Mouse (Mus musculus) neutrophil, adult 5-6 weeks (primary cell): Measurements from ENCODE around the gene Stkld1. TPM values are rescaled to one million over a fixed set of nuclear protein-coding genes. Genes with fewer than 3 reads are reported as not detected.
A peak's percentile ranks its signal among the peaks of the same experiment; 100 is the strongest.

ENCODE experiments used
- ATAC-seq: fragments of 151-379, 151-347 bp; 2 replicates; pipeline ENCODE4 v1.8.0; 2017; ENCODE audit warnings: mild to moderate bottlenecking, moderate TSS enrichment; ENCODE audit not compliant: insufficient number of reproducible peaks, poor library complexity, low FRiP score, severe bottlenecking; ENCODE audit errors: extremely low read depth
- total RNA-seq: library from RNA; stranded (forward); fragments of 200-1000 nt; gene quantifications from 2 replicates; pipeline ENCODE4 v1.2.3, GENCODE M21; 2017

The Stkld1 gene
- total RNA-seq, 1 experiment from 2014 or later, result not detected

- no peak for ATAC-seq
Observed at GRCm38 (mm10) chr2:26954735-26955395, 21.0 kb downstream of the Stkld1 start.

DNA sequence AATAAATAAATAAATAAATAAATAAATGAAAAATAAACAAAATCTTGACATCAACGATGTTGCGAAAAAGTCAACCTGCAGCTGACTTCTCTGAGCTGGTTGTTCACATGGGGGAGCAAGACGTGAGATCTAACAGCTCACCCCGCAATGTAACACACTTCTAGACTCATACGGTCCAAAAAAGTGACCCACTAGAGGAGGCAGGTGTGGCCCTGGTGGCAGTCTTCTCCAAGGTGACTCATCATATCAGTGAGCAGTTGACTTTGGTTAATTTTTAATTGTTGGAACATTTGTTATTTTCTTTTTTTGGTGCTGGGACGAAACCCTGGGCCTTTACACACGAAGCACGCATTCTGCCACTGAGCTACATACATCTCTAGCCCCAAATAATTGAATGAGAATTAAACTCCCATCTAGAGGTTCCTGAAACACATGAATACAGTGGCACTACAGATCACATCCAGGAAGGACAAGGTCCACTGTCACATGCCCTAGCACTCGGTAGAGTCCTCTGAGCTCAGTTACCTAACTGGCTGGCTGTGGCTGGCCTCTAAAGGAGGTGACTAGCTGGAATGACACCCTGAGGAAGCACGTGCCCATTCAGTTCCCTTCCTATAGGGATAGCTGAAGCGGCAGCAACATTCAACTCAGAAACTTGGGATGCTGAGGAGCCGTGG, 23.1 kb downstream of the Stkld1 start:
- ATAC-seq, result no peak

DNA sequence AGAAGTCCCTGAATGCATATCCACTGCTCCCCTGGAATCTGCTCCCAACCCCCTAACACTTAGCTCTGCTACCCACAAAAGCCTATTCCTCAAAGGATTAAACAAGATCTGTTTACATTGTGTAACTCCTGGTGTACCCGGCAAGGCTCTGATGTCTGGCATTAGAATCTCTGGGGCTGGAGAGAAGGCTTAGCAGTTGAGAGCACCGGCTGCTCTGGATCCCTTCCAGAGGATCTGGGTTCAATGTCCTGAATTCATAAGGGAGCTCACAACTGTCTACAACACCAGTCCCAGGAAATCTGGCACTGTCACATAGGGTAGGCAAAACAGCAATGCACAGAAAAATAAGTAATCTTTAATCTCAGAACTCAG, 23.6 kb downstream of the Stkld1 start:
- no peak for ATAC-seq

- ATAC-seq, result no peak
Observed at GRCm38 (mm10) chr2:26960756-26961155, 26.9 kb downstream of the Stkld1 start.

- peak; percentile 92 for ATAC-seq
Observed at GRCm38 (mm10) chr2:26963923-26964723, 30.3 kb downstream of the Stkld1 start, which contains the start of gene Rexo4. TSS of gene Rexo4 (minus strand) at chr2:26964386.

DNA sequence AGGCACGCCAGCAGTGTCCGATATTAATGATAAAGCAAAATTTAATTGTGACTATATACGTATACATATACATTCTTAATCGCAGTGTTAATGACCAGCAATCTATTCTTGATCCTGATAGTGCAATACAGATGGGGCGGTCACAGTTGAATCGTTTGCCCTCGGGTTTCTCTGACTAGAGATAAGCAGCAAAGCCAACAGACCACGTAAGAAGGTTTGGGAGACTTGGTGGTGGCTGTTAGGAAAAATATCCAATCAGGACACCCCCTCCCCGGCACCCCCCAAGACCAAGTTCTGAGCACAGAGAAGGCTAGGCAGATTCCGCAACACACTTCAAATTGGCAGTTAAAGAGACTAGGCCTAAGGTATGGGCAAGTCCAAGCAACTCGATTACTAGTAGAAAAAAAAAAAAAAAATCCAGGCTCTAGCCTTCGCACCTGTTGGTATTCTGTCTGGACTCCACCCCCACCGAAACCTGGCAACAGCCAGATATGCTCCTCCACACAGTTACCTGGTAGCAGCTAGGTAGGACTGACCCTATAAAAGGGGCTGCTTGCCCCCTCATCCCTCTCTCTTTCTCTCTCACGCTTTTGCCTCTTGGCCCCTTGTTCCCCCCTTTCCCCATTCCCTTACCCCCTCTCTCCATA, 31.0 kb downstream of the Stkld1 start:
- no peak for ATAC-seq

DNA sequence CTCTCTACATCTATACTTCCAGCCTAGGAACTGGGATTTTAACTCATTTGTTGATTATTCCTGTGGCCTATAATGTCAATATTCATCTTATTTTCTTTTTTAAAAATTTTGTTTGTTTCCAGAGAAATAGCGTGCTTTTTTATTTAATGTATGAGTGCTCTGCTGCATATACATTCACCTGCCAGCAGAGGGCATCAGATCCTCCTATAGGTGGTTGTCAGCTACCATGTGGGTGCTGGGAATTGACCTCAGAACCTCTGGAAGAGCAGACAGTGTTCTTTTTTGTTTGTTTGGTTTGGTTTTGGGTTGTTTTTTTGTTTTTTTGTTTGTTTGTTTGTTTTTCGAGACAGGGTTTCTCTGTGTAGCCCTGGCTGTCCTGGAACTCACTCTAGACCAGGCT, 33.4 kb downstream of the Stkld1 start:
- no peak for ATAC-seq

GRCm38 (mm10) chr2:26973116-26973515, 39.3 kb downstream of the Stkld1 start, which contains the start of gene Adamts13:
TSS of gene Adamts13 (plus strand) at chr2:26973416.
- ATAC-seq, result no peak

DNA sequence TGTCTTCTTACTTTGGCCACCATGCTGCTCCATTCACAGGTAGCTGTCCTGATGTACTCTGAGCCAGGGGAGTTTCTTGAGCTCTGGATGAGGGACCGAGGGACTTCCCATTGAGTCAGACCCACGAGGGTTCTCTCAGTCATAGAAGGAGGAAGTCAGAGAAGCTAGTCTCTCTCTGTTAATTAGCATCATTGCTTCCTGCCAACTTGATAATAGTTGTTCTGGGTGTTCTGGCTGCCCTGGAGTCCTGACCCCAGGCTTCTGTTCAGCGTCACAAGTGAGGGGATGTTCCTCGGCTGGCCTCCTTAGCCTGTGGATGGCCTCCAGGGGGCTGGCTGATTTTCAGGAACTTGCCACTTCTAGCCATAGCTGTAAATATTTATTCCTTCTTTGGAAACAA, 40.1 kb downstream of the Stkld1 start:
- peak; percentile 17; the same call in 1 of the 2 replicates for ATAC-seq

DNA sequence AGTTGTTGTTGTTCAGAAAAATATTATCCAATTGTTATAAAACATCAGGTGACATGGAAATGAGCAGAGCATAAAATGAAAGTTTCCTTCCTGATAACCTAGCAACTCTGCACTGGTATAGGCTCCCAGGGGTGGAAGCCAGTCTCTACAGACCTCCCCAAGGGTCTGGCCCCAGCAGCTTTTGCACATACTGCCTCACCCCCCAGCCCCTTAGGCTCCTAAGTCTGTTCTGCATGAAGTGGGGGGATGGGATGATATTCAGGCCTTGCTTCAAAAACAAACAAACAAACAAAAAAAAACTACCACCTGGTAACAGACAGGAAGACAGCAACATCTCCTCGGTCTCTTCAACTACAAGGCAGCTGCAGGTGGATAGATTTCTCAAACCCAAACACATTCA, 46.5 kb downstream of the Stkld1 start:
- no peak for ATAC-seq

GRCm38 (mm10) chr2:26984179-26984578, 50.3 kb downstream of the Stkld1 start:
- ATAC-seq, result no peak

GRCm38 (mm10) chr2:26984640-26985039, 50.8 kb downstream of the Stkld1 start:
- ATAC-seq, result no peak

GRCm38 (mm10) chr2:26993936-26994335, 60.1 kb downstream of the Stkld1 start:
- no peak for ATAC-seq

- ATAC-seq, result no peak
Observed at GRCm38 (mm10) chr2:26997498-26997897, 63.7 kb downstream of the Stkld1 start.

DNA sequence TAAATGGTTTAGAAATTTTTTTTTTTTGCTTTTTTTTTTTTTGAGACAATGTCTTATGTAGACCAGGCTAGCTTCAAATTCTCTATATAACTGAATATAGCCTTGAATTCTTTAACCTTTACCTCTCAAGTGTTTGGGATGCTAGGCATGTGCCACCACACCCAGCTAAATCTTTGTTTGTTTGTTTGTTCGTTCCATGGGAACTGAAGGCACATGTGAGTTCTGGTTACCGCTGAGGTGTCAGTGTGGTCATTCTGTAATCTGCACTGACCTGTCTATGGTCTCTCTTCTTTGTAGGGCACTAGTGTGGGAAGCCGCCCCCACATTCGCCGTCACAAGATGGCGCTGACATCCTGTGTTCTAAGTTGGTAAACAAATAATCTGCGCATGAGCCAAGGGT, 64.1 kb downstream of the Stkld1 start:
- ATAC-seq, result no peak

Other genes starting within 250 kb of the Stkld1 start
- gene Abo, start 69.1 kb upstream of the Stkld1 start, total RNA-seq, result not detected in 2 replicates
- gene Surf6, start 31.2 kb upstream of the Stkld1 start, total RNA-seq, result 46.4 and 52.5 TPM in 2 replicates
- gene Med22, start 23.4 kb upstream of the Stkld1 start, total RNA-seq, result 10.6 and 13.3 TPM in 2 replicates
- gene Rpl7a, start 23.3 kb upstream of the Stkld1 start, total RNA-seq, result 711 and 793 TPM in 2 replicates
- gene Surf2, start 17.7 kb upstream of the Stkld1 start, total RNA-seq, result 40.9 and 44.7 TPM in 2 replicates
- gene Surf1, start 17.5 kb upstream of the Stkld1 start, total RNA-seq, result 74.5 and 91.8 TPM in 2 replicates
- 49.6 and 56.1 TPM in 2 replicates for gene Surf4, start 119 bp upstream of the Stkld1 start, total RNA-seq
- 76.4 and 98.3 TPM in 2 replicates for gene Rexo4, start 30.3 kb downstream of the Stkld1 start, total RNA-seq
- not detected in 2 replicates for gene Adamts13, start 39.4 kb downstream of the Stkld1 start, total RNA-seq
- gene Cacfd1, start 75.9 kb downstream of the Stkld1 start, total RNA-seq, result 16.9 and 22.8 TPM in 2 replicates
- 82.6 and 87.3 TPM in 2 replicates for gene Slc2a6, start 94.0 kb downstream of the Stkld1 start, total RNA-seq
- not detected in 2 replicates for gene Mymk, start 138.1 kb downstream of the Stkld1 start, total RNA-seq
- not detected in 2 replicates for gene Adamtsl2, start 145.3 kb downstream of the Stkld1 start, total RNA-seq
- gene Fam163b, start 208.4 kb downstream of the Stkld1 start, total RNA-seq, result not detected in 2 replicates
- not detected in 2 replicates for gene Dbh, start 231.2 kb downstream of the Stkld1 start, total RNA-seq